Mouse (Mus musculus): ENCODE data around the gene Tenm4. TPM values are rescaled to one million over a fixed set of nuclear protein-coding genes. Genes with fewer than 3 reads are reported as not detected.
A peak's percentile ranks its signal among the peaks of the same experiment; 100 is the strongest.

Tenm4 gene
- polyA plus RNA-seq, 1 experiment from 2014 or later, result 42.7 TPM

DNA sequence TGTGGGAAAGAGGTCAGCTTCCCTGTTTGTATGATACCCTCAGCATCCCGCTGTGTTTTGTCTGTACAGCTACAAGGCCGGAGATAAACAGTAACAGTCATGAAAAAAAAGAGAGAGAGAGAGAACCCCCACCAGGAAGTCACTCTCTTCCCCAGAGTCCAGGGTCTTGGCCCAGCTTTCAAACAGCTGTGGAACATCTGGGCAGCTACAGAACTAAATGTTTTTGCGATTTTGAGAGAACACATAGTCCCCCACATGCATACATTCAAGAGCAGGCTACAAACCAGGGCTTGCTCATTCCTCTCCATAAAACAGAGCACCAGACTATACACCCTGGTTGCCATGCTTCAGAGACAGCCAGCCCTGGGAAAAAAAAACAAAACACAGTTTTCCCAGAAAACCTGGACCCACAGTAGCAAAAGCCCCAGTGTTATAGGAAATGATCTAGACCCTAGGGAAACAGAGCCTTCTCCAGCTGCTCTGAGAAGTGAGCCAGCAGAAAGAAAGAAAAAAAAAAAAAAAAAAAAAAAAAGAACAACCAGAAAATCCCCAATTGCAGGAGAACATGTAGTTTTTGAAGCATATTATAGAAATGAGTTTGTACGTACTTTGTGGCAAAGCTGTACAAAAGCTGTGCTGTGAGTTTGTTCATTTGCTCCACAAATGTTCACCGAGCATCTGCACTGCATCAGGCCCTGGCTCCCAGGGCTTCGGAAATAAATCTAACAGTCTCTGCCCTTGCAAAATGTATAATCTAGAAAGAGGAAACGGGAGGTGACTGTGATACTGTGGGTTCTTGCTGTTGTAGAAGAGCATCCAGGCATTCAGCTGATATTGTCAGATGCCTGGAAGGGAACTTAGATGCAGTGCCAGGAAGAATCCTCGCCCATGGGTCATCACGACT, 642.7 kb downstream of the Tenm4 start:
- Histone ChIP-seq H3K4me3 (replicated peaks) (no peak overlapping the region), H3K9me3 (replicated peaks) (no peaks in the 10 kb centered on the region), H3K9ac (no peak overlapping the region), H3K27me3 (no peaks in the 10 kb centered on the region), H3K27ac (peak overlapping the region; percentile 78), H3K4me1 (peaks cover 25% of the 10 kb centered on the region), H3K36me3 (no peaks in the 10 kb centered on the region), H3K4me2 (no peak overlapping the region)
- peak; percentile 55 for ATAC-seq (replicated peaks; ENCODE audit: low FRiP score)
- WGBS, result 52% methylated on average over 9 of the region's 9 CpGs

GRCm38 (mm10) chr7:96814581-96814980, 643.5 kb downstream of the Tenm4 start:
- H3K9ac ChIP-seq, result no peak overlapping the region
- H3K9me3 ChIP-seq (replicated peaks), result no peaks in the 10 kb centered on the region
- peaks cover 29% of the 10 kb centered on the region for H3K4me1 ChIP-seq
- H3K4me3 ChIP-seq (replicated peaks), result no peak overlapping the region
- no peaks in the 10 kb centered on the region for H3K36me3 ChIP-seq
- ATAC-seq (replicated peaks; ENCODE audit: low FRiP score), result no peak
- H3K27me3 ChIP-seq, result no peaks in the 10 kb centered on the region
- no peak overlapping the region for H3K4me2 ChIP-seq
- peak overlapping the region; percentile 78 for H3K27ac ChIP-seq

GRCm38 (mm10) chr7:96817030-96817674, 646.1 kb downstream of the Tenm4 start:
- H3K4me2 ChIP-seq, result no peak overlapping the region
- peaks cover 30% of the 10 kb centered on the region for H3K4me1 ChIP-seq
- H3K36me3 ChIP-seq, result no peaks in the 10 kb centered on the region
- no peaks in the 10 kb centered on the region for H3K9me3 ChIP-seq (replicated peaks)
- 34% methylated on average over 6 of the region's 6 CpGs for WGBS
- no peaks in the 10 kb centered on the region for H3K27me3 ChIP-seq
- H3K9ac ChIP-seq, result no peak overlapping the region
- ATAC-seq (replicated peaks; ENCODE audit: low FRiP score), result peak; percentile 69; the same call in 1 of the 2 replicates
- H3K27ac ChIP-seq, result peak overlapping the region; percentile 54
- no peak overlapping the region for H3K4me3 ChIP-seq (replicated peaks)

- no peak for ATAC-seq (replicated peaks; ENCODE audit: low FRiP score)
- Histone ChIP-seq H3K27ac (no peak overlapping the region), H3K9me3 (replicated peaks) (no peaks in the 10 kb centered on the region), H3K27me3 (no peaks in the 10 kb centered on the region), H3K4me3 (replicated peaks) (no peak overlapping the region), H3K36me3 (no peaks in the 10 kb centered on the region), H3K4me2 (no peak overlapping the region), H3K4me1 (peaks cover 24% of the 10 kb centered on the region), H3K9ac (no peak overlapping the region)
- WGBS, result 77% methylated on average over 6 of the region's 6 CpGs
These were observed 647.3 kb downstream of the Tenm4 start for GRCm38 (mm10) chr7:96818236-96818916.

- no peak for ATAC-seq (replicated peaks; ENCODE audit: low FRiP score)
- no peak overlapping the region for H3K4me2 ChIP-seq
- peaks cover 16% of the 10 kb centered on the region for H3K4me1 ChIP-seq
- H3K4me3 ChIP-seq (replicated peaks), result no peak overlapping the region
- no peak overlapping the region for H3K9ac ChIP-seq
- peaks cover 7% of the 10 kb centered on the region; the same call in 1 of the 2 replicates for H3K36me3 ChIP-seq
- WGBS, result 55% methylated on average over 3 of the region's 3 CpGs
- no peak overlapping the region for H3K27ac ChIP-seq
- H3K27me3 ChIP-seq, result no peaks in the 10 kb centered on the region
- H3K9me3 ChIP-seq (replicated peaks), result no peaks in the 10 kb centered on the region
These were observed 648.5 kb downstream of the Tenm4 start for GRCm38 (mm10) chr7:96819538-96819937.

GRCm38 (mm10) chr7:96820343-96820742, 649.3 kb downstream of the Tenm4 start:
- no peak overlapping the region for H3K4me3 ChIP-seq (replicated peaks)
- 59% methylated on average over 6 of the region's 6 CpGs for WGBS
- no peaks in the 10 kb centered on the region for H3K9me3 ChIP-seq (replicated peaks)
- peaks cover 12% of the 10 kb centered on the region for H3K4me1 ChIP-seq
- no peak for ATAC-seq (replicated peaks; ENCODE audit: low FRiP score)
- no peaks in the 10 kb centered on the region for H3K27me3 ChIP-seq
- no peak overlapping the region for H3K27ac ChIP-seq
- H3K4me2 ChIP-seq, result no peak overlapping the region
- no peak overlapping the region for H3K9ac ChIP-seq
- peaks cover 7% of the 10 kb centered on the region; the same call in 1 of the 2 replicates for H3K36me3 ChIP-seq

DNA sequence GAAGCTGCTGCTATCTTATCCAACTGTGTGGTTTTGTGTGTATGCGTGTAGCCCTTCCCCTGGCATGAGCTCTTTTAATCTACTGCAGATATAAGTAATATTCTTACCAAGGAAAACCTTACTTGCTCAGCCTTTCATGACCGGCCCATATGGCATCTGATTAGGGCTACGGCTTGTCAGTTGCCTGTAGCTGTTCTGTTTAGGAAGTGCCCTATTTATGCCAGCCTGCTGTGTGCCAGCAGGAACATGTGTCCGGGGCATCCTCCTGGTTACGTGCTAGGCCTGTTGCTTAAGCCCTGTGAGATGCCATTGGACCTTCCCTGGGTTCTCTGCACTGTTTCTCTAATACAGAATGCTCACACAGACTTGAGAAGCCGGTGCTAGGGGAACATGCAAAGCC, 655.1 kb downstream of the Tenm4 start:
- no peak overlapping the region for H3K27ac ChIP-seq
- no peak overlapping the region for H3K4me2 ChIP-seq
- no peaks in the 10 kb centered on the region for H3K27me3 ChIP-seq
- no peak overlapping the region for H3K4me3 ChIP-seq (replicated peaks)
- 90% methylated on average over 6 of the region's 6 CpGs for WGBS
- no peak for ATAC-seq (replicated peaks; ENCODE audit: low FRiP score)
- no peak overlapping the region for H3K9ac ChIP-seq
- H3K9me3 ChIP-seq (replicated peaks), result no peaks in the 10 kb centered on the region
- peaks cover 17% of the 10 kb centered on the region; the same call in 1 of the 2 replicates for H3K36me3 ChIP-seq
- H3K4me1 ChIP-seq, result peaks cover 3% of the 10 kb centered on the region; the same call in 1 of the 2 replicates

GRCm38 (mm10) chr7:96826672-96827071, 655.6 kb downstream of the Tenm4 start:
- no peak overlapping the region for H3K4me3 ChIP-seq (replicated peaks)
- no peaks in the 10 kb centered on the region for H3K9me3 ChIP-seq (replicated peaks)
- H3K4me1 ChIP-seq, result peaks cover 3% of the 10 kb centered on the region; the same call in 1 of the 2 replicates
- H3K9ac ChIP-seq, result no peak overlapping the region
- 94% methylated on average over 6 of the region's 6 CpGs for WGBS
- H3K36me3 ChIP-seq, result peaks cover 19% of the 10 kb centered on the region; the same call in 1 of the 2 replicates
- H3K27me3 ChIP-seq, result no peaks in the 10 kb centered on the region
- no peak overlapping the region for H3K27ac ChIP-seq
- ATAC-seq (replicated peaks; ENCODE audit: low FRiP score), result no peak
- H3K4me2 ChIP-seq, result no peak overlapping the region

DNA sequence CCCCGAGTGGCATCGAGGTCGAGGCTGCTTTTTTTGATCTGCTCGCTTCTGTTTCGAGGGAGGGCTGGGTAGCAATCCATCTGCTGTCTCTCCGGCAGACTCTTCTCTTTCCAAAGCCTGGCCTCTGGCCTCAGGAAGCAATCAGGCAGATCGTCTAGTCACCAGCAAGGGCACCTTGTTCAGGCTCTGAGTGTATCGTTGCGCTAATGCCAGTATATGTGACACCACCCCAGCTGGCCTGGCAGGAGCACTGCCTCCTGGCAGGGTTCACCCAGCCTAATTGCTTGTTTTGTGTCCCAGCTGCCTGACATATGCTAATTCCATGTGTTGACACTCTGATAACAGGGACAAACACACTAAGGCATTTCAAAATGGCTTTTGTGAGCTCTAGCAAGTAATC, 661.5 kb downstream of the Tenm4 start:
- Histone ChIP-seq H3K4me2 (peak overlapping the region; percentile 5; the same call in 1 of the 2 replicates), H3K27ac (0 out of 2 replicates have a peak overlapping the region, but pooled peaks have one; percentile 14), H3K9ac (no peak overlapping the region), H3K4me3 (replicated peaks) (no peak overlapping the region), H3K4me1 (peaks cover 28% of the 10 kb centered on the region), H3K9me3 (replicated peaks) (no peaks in the 10 kb centered on the region), H3K36me3 (peaks cover 16% of the 10 kb centered on the region), H3K27me3 (no peaks in the 10 kb centered on the region)
- 11% methylated on average over 9 of the region's 9 CpGs for WGBS
- peak; percentile 64 for ATAC-seq (replicated peaks; ENCODE audit: low FRiP score)

- Histone ChIP-seq H3K4me1 (peaks cover 28% of the 10 kb centered on the region), H3K27me3 (no peaks in the 10 kb centered on the region), H3K9me3 (replicated peaks) (no peaks in the 10 kb centered on the region), H3K27ac (0 out of 2 replicates have a peak overlapping the region, but pooled peaks have one; percentile 14), H3K4me3 (replicated peaks) (no peak overlapping the region), H3K9ac (no peak overlapping the region), H3K36me3 (peaks cover 15% of the 10 kb centered on the region), H3K4me2 (no peak overlapping the region)
- ATAC-seq (replicated peaks; ENCODE audit: low FRiP score), result no peak
- 47% methylated on average over 3 of the region's 3 CpGs for WGBS
These were observed 662.0 kb downstream of the Tenm4 start for GRCm38 (mm10) chr7:96833012-96833411.

GRCm38 (mm10) chr7:96834681-96835289, 663.7 kb downstream of the Tenm4 start:
- peaks cover 28% of the 10 kb centered on the region for H3K4me1 ChIP-seq
- peak overlapping the region; percentile 56 for H3K27ac ChIP-seq
- H3K36me3 ChIP-seq, result peaks cover 27% of the 10 kb centered on the region
- H3K4me2 ChIP-seq, result no peak overlapping the region
- no peaks in the 10 kb centered on the region for H3K9me3 ChIP-seq (replicated peaks)
- no peak overlapping the region for H3K4me3 ChIP-seq (replicated peaks)
- no peak for ATAC-seq (replicated peaks; ENCODE audit: low FRiP score)
- no peaks in the 10 kb centered on the region for H3K27me3 ChIP-seq
- WGBS, result 52% methylated on average over 6 of the region's 6 CpGs
- H3K9ac ChIP-seq, result no peak overlapping the region
